Mouse (Mus musculus) forebrain, embryonic 13.5 days (tissue): ENCODE measurements at regions not wholly inside any gene's neighbourhood (a gene's known extent, or its start where the extent isn't known, plus 50 kb on each side); places are given as distances from the start of the nearest gene placed in this dataset.

Experiments
- ATAC-seq: fragments of 200-750 bp; cut with Nextera tagmentation; 2 replicates; pipeline ENCODE4 v1.8.0; 2017
- H3K27ac ChIP-seq: fragments of 300-500 bp; sonication (generic); 2 replicates; pipeline ENCODE4 v1.5.1; 2015; ENCODE audit warnings: inconsistent platforms, mild to moderate bottlenecking, moderate library complexity
- H3K27me3 ChIP-seq: fragments of 300-500 bp; sonication (generic); 2 replicates; pipeline ENCODE4 v1.6.1; 2015; ENCODE audit warnings: mild to moderate bottlenecking, inconsistent platforms
- H3K36me3 ChIP-seq: fragments of 300-500 bp; sonication (generic); 2 replicates; pipeline ENCODE4 v1.6.1; 2015; ENCODE audit warnings: mild to moderate bottlenecking, inconsistent platforms; ENCODE audit not compliant: poor library complexity, severe bottlenecking
- H3K4me1 ChIP-seq: fragments of 300-500 bp; sonication (generic); 2 replicates; pipeline ENCODE4 v1.6.1; 2015; ENCODE audit warnings: inconsistent platforms
- H3K4me2 ChIP-seq: fragments of 300-500 bp; sonication (generic); 2 replicates; pipeline ENCODE4 v1.6.1; 2015; ENCODE audit warnings: inconsistent platforms, mild to moderate bottlenecking, moderate library complexity
- H3K4me3 ChIP-seq: fragments of 300-500 bp; sonication (generic); 2 replicates; pipeline ENCODE4 v1.5.1; 2015; ENCODE audit warnings: mild to moderate bottlenecking, inconsistent platforms
- H3K9ac ChIP-seq: fragments of 300-500 bp; sonication (generic); 2 replicates; pipeline ENCODE4 v1.6.1; 2015; ENCODE audit warnings: mild to moderate bottlenecking, inconsistent platforms
- H3K9me3 ChIP-seq: fragments of 300-500 bp; sonication (generic); replicated peaks from 2 replicates; pipeline ENCODE4 v1.6.1; 2016; ENCODE audit warnings: inconsistent platforms
- WGBS: fragments of 180-500 bp; shearing (Covaris S2); methylation state at CpG from one replicate; pipeline ENCODE4 v1.1.7; 2015; 5-methylcytosine and 5-hydroxymethylcytosine counted together

DNA sequence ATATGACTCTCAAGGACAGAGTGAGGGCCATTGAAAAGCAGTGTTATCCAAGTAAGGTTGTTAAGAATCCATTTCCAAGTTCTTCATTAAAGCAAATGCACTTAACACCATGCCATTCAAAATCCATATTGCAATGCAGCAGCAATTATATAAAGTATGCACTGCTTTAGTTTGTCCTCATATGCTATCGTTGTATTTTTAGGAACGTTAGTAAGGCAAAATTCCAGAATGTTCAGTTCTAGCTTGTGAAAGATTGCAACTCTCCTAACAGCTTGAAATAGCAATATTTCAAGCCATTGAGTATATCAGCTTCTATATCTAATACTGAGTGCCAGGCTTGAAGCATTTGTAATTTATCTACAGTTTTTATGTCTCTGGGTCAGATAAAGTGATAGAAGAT is 1011.9 kb upstream of the Cdh9 start:
- ATAC-seq = no peak; the same call in 1 of the 2 replicates
- Histone ChIP-seq H3K27me3 (no peaks in the 10 kb centered on the region), H3K36me3 (no peaks in the 10 kb centered on the region)

DNA sequence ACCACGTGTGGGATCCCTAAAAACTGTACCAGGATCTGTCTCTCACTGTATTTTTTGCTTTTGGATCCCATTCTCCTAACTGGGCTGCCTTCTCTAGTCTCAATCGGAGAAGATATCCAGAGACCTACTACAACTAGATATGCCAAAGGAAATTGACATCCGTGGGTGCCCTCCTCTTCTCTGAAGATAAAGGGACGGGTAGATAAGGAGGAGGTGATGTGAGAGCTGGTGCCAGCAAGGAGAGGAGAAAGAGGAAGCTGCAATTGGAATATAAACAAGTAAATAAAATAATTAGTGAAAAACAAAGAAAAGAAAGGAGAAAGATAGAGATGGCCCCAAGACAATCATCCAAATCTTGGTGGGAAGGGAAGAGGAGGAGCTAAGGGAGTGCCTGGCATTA is 986.6 kb upstream of the Cdh9 start:
- Histone ChIP-seq H3K27me3 (no peaks in the 10 kb centered on the region), H3K9me3 (no peaks in the 10 kb centered on the region), H3K36me3 (no peaks in the 10 kb centered on the region), H3K4me3 (no peak overlapping the region), H3K4me2 (no peak overlapping the region), H3K4me1 (no peaks in the 10 kb centered on the region), H3K27ac (no peak overlapping the region), H3K9ac (no peak overlapping the region)
- WGBS = 84% methylated on average over 4 of the region's 4 CpGs
- ATAC-seq = no peak

More for the DNA sequence above, 1011.9 kb upstream of the Cdh9 start:
- Histone ChIP-seq H3K4me1 (no peaks in the 10 kb centered on the region), H3K27ac (no peak overlapping the region), H3K4me3 (no peak overlapping the region), H3K9me3 (no peaks in the 10 kb centered on the region), H3K4me2 (no peak overlapping the region), H3K9ac (no peak overlapping the region)
- WGBS = 83% methylated on average over 2 of the region's 2 CpGs

DNA sequence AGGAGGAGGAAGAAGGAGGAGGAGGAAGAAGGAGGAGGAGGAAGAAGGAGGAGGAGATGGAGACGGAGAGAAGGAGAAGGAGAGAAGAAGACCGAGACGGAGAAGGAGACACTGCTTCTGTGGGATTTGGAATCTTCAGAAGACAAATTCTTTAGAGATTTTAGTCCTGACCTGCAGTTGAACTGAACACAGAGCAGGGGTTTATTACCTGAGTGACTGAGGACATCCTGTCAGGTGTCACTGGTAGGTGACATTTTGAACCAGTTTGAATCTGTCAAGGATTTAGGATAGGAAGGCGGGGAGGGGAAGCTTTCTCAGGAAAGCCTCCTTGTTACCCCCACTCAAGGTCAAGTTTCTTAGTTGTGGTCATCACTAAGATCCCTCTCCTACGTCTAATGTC is 985.5 kb upstream of the Cdh9 start:
- 83% methylated on average over 5 of the region's 5 CpGs for WGBS
- H3K27ac ChIP-seq = no peak overlapping the region
- H3K36me3 ChIP-seq = no peaks in the 10 kb centered on the region
- H3K9ac ChIP-seq = no peak overlapping the region
- H3K4me3 ChIP-seq = no peak overlapping the region
- no peak for ATAC-seq
- no peaks in the 10 kb centered on the region for H3K9me3 ChIP-seq
- H3K4me2 ChIP-seq = no peak overlapping the region
- H3K27me3 ChIP-seq = no peaks in the 10 kb centered on the region
- no peaks in the 10 kb centered on the region for H3K4me1 ChIP-seq
